Mouse (Mus musculus): Measurements from ENCODE around the gene Prkce.

Gene Prkce

DNA sequence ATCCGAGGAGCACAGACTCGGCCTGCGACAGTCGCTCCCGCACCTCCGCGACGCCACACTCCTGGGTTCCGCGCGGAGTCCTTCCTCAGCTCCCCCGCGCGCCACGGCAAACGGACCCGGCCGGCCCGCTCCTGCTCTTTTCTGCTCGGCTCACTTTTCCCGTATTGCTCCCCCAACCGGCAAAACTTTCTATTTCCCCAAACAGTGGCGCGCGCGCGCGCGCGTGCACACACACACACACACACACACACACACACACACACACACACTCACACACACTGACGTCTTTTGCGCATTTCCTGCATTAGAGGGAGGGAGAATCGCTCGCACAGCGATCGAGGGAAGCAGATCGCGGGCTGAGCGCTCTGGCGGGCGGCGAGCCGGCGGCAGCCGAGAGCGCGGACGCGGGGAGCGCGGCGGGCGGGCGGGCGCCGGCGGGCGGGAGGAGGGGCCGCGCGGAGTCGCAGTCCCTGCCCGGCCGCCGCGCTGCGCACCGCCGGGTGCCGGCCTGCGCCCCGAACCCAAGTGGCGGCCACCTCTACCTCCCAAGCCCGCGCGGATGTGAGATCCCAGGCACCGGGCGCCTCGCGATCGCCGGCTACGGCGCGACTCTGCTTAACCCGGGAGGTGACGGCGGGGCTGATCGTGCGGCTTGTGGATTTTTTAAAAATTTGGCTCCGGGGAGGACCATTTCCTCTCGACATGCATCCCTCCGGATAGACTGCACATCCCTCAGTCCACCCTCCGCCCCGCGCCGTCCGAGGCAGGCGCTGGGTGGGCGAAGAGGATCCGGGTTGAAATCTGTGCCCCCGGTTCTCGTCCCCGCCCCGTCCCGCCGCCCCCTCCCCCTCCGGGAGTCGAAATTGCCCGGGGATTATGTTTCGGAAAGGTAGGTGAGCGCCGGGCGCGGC lies at the start of gene Prkce:
Gene Prkce, plus strand, starts transcription at position 466 of the 911 bp plus-strand sequence.
- DNase-seq (ENCODE audit: low read depth) = peak; percentile 67

DNA sequence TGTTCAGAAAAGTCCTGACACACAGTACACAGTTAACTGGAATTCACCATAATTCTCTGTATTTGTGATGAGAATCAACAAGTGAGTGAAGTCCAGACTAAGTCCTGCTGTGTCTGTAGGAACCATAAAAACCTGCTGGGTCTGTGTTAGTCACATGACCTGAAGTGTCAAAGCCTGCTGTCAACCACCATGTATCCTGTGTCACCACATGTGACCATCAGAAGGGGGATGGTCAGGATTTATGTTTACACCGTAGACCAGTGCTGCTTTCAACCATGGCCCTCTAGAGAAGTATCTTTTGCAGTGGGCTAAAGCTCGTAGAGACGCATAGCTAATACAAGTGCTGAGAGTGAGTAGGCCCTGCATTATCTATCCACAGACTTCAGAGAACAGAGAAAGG lies 44.4 kb upstream of the Prkce start:
- no peak for DNase-seq (ENCODE audit: low read depth)

DNA sequence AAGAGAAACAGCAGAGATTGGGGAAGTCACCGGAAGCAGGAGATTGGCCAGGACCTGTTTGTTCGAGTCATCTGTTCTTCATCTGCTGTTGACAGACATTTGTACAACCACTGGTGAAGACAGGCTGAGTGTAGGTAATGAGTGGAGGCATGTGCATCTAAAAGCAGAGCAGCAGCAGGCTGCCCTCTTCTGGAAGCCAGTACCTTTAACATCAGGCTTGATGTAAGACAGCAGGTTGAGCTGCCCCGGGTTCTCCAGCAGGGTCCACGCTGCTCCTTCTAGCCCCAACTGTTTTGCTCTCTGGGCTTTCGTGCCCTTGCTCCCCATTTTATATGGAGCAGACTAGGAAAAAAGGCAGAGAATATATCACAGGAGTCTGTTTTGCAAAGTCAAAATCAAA lies 41.7 kb upstream of the Prkce start:
- no peak for DNase-seq (ENCODE audit: low read depth)

DNA sequence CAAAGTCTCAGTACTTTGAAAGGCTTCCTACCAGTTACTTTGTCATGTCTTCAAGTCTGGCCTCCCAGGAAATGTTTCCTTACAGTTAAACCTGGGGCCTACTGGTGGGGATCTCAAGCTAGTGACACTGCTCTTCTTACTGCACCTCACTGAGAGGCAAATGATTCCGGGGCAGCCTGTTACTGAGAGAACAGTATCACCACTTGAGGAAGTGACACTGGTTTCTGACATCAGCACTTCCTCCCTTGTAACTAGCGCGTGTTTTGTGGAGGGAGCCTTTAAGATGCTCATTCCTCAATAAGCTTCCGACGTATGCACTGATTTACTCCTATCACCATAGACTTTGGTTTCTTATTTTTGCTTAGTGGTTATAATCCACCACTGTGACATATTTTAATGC lies 39.4 kb upstream of the Prkce start:
- DNase-seq (ENCODE audit: low read depth) = no peak

DNA sequence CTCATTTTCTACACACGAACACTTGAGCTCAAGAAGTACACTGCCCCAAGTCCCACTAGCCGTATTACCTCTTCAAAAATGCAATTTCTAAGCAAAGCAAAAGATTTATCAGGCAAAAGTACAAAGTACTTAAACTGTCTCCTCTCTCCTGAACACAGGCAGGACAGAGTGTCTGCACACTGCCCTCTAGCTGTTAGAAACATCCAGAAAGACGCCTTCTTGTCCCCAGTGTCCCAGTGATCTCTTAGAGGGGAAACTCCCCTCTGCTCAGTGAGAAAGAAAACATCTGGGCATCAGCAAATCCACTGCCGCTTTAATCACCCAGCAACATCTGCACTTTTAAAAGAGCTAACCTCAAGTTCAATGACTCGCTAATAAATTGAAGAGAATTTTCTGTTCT lies 35.1 kb upstream of the Prkce start:
- no peak for DNase-seq (ENCODE audit: low read depth)

DNA sequence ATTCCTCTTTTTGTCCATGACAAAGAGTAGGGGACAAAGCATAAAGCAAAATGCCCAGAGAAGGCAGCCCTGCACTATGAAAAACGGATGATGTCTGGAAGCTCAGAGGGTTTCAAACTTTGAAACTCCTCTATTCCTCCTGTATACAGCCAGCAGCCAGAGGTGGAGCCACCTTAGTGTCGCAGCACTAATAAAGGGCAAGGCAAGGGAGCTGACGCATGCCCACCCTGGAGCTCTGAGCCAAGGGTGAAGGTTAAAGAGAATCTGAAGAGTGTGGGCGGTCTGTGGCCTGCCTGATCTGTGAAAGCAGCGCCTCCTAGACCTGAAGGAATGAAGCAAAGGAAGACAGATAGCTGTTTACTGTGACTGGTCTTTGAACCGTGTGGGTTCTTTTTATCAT lies 33.1 kb upstream of the Prkce start:
- no peak for DNase-seq (ENCODE audit: low read depth)

DNA sequence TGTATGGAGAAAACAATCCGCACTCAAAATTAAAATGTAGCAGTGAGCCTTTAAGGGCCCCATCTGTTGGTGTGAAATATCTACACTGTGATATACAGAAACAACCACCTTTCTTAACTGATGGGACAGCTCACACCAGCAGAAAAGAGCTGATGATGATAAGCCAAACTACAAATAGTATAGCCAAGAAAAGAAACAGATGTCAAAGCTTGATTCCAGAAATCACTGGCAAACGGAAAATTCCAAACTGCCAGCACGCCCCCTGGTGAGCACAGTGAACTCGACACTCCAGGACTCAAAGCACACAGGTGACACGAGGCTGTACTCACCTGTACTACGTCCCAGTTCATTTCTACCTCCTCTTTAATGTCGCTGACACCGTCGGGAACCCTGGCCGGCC lies 31.8 kb upstream of the Prkce start:
- no peak for DNase-seq (ENCODE audit: low read depth)

DNA sequence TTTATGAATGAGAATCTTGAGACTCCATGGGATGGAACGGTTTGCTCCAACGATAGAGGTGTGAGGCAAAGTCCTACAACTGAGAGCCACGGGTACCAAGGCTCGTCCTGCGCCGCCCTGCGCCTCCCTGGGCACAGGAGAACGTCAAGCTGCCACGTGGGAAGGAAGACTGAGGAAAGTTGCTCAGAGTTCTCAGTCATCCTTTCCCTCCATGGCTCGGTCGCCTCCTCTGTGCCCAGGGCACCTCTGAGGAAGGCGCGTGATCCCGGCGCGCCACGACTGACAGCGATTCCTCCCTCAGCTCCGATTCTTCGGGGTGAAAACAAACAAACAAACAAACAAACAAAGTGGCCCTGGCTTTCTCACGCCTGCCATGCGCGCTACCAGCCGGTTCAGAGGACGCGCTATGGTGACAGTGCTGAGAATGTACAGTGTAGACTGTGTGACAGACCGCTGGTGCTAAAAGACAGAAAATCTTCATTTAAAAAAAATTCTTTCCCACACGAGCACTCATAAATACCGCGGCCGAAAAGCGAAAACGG lies 23.0 kb upstream of the Prkce start:
- no peak for DNase-seq (ENCODE audit: low read depth)

DNA sequence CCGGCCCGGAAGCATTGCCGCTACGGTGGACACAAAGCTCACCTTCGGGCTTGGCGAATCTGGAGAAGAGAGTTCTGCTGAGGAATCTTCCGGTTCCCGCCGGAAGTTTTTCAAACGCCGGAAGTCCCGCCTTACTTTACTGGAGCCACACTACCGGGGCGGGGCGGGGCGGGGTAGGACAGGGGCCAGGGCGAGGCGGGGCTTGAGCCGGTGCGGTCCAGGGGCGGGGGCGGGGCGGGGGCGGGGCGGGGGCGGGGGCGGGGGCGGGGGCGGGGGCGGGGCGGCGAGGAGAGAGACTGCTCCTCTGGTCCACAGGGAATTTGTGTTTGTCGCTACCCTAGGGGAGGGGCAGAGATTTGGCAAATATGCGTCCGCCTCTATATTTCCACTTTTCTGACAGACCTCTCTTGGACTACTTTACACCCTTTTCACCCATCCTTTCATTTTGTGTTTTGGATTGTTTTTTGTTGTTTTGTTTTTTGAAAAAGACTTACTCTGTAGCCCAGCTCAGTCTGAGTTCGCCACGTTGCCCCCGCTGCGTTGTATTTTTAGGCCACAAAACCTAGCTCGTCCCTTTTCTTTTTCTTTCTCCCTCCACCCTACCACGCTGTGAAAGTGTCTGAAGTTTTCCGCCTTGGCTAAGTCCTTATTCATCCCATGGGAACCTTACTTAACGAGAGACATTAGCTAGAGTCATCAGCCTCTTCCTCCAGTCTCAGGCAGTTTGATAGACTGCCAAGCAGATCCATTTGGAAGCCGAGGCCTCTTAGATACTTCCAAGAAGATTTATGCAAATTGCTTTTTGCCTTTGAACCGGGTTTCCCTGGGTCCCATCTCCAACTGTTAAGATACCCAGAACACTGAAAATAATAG lies 22.3 kb upstream of the Prkce start, which contains the start of gene Srbd1:
Gene Srbd1, minus strand, starts transcription at position 97 of the 873 bp plus-strand sequence.
- DNase-seq (ENCODE audit: low read depth) = peak; percentile 95

DNA sequence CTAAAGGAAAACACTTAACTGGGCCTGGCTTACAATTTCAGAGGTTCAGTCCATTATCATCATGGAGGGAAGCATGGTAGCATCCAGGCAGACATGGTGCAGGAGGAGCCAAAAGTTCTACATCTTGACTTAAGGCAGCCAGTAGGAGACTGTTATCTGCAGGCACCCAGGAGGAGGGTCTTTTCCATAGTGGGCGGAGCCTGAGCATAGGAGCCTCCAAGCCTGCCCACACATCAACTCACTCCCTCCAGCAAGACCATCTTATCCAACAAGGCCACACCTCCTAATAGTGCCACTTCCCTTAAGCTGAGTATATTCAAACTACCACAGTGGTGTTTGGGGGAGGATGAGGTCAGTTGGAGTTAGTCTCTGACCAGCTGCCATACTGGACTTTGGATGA lies 17.9 kb upstream of the Prkce start:
- no peak for DNase-seq (ENCODE audit: low read depth)

DNA sequence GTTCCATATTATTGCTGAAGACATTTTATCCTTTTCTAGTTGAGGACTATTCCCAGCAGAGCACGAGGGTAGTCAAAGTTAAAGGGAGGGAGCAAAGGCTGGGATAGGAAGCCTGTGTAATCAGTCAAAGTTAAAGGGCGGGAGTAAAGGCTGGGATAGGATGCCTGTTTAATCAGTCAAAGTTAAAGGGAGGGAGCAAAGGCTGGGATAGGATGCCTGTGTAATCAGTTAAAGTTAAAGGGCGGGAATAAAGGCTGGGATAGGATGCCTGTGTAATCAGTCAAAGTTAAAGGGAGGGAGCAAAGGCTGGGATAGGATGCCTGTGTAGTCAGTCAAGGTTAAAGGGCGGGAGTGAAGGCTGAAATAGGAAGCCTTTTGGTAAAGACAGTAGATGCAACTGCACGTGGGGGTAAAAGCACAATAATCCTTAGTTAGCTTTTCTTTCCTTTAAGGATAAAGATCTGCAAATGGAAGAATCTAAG lies 16.7 kb upstream of the Prkce start:
- DNase-seq (ENCODE audit: low read depth) = no peak

DNA sequence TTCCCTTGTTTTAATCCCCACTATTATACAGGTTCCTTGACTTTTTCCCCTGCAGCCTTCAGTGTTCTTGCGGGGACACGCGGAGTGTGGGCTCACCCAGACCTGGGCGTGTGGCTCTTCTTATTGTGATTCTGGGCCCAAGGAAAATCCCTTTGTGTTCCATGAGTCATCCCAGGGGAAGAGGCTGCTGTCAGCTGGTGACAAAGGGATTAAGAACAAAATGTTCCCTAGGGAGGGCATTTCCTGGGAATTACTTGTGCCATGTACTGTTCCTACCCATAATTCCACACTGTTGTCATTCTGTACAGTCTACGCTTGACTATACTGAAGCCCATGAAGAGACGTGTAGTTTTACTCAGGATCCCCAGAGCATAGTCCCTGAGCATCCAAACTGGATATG lies 10.6 kb upstream of the Prkce start:
- no peak for DNase-seq (ENCODE audit: low read depth)

DNA sequence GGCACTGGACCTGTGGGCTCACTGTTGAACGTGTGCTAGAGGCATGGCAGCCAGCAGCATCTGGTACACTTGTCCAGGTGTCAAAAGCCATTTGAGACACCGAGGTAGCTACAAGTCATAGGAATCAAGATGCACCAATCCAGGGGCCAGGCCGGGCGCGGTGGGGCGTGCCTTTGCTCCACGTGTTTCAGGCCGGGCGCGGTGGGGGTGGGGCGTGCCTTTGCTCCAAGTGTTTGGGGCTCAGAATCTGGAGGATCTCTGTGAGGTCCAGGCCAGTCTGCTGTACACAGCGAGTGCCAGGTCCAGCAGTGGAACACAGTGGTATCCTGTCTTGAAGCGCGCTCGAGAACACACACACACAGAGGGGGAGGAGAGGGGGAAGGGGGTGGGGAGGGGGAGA lies 4.9 kb upstream of the Prkce start:
- DNase-seq (ENCODE audit: low read depth) = no peak

DNA sequence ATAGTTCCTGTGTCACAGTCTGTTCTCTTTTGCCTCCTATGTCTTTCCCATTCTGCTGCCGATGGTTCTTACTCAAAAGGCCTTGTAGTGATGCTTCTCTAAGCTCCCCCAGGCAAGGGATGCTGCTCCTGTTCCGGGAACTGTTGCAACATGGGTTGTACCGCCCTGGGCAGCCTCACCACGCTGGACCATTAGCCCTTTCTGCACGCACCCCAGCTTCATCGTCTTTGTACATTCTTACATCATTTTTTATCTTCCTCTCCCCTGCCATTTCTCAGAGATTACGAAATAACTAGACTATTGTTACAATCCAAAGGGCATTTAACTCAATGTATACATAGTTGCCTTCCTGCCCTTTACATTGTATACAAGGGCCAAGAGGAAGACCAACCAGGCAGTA lies 3.2 kb upstream of the Prkce start:
- no peak for DNase-seq (ENCODE audit: low read depth)

DNA sequence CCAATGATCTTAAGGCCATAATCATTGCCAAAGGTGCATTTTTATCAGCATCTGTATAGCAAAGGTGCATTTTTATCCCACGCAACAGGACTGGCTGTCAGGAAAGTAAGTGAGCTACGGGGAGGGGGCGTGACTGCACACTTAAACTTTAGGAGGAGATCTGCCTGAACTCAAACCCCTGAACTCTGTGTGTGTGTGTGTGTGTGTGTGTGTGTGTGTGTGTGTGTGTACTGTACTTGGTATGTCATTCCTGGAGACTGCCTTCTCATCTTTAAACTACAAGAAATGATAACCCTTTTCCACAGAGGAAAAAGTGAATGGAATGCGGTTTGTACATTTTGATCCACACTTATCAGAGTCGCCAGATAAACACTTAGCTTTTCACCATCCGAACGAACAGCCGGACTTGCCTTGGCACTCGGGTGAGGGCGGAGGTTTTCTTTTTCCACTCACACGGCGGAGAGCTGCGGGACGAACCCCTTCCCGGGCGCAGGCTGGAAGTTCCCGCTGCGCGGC lies 1.5 kb upstream of the Prkce start:
- no peak for DNase-seq (ENCODE audit: low read depth)

DNA sequence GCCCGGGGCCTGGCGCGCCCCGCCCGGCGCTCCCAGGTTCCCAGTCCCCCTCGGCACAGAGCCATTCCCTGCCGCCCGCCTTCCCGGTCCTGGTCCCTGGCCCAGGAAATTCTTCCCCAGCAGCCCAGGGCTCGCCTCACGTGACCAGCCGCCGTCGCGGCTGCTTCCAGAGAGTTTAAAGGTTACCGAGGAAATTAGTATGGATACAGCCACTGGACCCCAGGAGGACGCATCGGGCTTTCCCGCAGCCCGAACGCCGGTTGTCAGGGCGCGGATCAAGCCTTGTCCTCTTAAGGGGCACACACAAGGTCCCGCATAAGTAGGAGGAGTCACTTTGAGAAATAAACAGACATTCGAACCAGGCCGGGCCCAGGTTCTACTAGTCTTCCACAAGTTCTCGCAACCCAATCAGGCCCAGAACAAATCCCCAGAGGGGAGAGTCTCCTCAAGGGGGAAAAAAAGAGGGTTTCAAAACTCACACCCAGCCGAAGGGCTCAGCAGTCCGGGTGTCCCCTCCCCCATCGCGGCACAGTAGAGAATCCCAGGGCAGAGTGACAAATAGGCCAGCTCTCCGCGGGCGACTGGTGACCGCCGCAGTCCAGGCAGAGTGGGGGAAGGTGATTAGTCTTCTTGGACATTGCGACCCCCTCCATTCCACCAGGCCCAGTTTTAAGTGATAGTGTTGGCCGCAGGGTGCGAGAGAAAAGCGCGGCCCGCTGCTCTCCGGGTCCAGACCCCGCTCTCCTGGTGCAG lies 842 bp upstream of the Prkce start:
- no peak for DNase-seq (ENCODE audit: low read depth)

DNA sequence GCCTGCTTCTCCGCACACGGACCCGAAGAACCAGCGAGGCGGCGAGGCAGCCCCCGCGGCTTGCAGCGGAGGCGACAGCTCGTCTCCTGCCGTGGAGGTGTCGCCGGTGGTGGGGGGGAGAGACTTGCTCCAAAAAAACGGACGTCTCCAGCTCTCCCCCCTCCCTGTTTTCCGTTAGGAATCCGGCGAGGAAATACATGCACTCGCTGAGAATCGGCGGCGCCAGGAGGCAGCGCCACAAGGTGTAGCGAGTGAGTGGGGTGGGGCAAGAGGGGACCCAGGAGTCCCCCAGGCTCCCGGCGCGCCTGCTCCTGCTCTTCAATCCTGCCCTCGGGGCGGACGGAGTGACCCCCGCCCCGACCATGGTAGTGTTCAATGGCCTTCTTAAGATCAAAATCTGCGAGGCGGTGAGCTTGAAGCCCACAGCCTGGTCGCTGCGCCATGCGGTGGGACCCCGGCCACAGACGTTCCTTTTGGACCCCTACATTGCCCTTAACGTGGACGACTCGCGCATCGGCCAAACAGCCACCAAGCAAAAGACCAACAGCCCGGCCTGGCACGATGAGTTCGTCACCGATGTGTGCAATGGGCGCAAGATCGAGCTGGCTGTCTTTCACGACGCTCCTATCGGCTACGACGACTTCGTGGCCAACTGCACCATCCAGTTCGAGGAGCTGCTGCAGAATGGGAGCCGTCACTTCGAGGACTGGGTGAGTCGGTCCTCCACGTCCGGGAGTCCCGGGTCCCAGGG lies 821 bp downstream of the Prkce start:
- DNase-seq (ENCODE audit: low read depth) = no peak

DNA sequence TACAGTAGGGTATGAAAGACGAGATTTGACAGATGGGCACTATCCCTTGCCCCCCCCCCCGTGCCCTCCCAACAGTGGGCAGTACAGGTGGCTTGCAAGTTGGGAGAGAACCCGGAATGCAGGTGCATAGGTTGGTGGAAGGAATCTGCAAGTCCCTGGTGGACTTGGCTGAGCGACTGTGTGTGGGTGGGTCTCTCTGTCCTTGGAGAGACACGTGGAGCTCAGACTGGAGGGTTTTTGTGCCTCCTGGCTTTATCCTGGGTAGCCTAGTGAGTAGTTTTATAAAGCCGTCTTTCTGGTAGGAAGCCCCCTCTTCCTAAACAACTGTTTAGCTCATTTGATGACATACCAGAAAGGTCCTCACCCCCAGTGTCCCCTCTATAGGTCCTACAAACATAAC lies 1.5 kb downstream of the Prkce start:
- DNase-seq (ENCODE audit: low read depth) = no peak

DNA sequence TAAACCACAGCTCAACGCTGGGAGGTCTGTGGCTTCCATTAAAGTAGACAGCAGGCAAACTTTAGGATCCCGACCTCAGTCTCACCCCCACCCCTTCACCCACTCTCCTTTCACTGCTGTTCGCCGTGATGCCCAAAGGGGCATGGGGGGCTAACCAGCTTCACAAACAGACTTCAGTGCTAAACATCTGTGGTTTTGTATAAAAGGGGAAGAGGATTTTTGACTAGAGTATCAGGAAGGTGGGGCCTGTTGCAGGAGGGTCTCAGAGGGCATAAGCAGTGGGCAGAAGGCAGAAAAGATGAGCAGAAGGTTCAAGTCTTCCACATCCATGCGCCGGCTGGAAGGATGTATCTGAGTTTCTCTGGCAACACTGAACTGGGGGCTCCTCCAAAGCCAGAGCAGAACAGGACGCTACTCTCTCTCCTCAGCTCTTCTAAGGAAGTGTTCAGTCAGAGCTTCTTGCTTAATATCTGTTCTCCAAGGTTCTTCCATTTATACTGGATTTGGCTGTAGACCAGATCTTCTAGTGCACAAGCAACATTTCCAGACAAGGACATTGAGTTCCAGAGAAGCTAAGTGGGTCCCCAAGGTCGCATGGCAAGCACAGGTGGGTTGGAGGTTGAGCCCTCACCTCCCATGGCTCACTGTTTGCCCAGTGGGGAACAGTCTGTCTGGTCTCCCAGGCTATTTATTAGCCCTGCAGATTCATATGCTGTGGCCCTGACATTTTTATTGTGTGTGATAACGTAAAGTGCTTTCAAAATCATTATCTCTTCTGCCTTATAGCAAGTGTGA lies 2.8 kb downstream of the Prkce start:
- DNase-seq (ENCODE audit: low read depth) = no peak

DNA sequence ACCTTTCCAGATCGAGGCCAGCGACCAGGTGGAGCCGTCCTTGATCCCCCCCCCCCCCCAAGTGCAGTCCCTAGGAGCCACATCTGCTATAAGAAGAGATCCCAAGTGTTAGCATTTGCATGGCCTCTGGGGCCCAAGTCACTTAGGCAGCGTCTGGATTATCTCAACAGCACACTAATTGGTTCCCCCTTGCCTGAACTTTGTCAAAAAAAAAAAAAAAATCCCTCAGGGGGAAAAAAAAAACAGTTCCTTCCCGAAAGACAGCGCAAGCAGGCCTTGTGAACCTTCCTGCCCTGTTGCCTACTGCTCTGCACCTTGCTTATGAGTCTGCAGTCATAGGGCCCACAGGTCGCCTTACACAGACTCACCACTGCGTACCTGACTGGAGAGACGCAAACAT lies 7.9 kb downstream of the Prkce start:
- no peak for DNase-seq (ENCODE audit: low read depth)
